Mouse (Mus musculus): ENCODE data around the gene Tcp11l1.

Gene Tcp11l1

DNA sequence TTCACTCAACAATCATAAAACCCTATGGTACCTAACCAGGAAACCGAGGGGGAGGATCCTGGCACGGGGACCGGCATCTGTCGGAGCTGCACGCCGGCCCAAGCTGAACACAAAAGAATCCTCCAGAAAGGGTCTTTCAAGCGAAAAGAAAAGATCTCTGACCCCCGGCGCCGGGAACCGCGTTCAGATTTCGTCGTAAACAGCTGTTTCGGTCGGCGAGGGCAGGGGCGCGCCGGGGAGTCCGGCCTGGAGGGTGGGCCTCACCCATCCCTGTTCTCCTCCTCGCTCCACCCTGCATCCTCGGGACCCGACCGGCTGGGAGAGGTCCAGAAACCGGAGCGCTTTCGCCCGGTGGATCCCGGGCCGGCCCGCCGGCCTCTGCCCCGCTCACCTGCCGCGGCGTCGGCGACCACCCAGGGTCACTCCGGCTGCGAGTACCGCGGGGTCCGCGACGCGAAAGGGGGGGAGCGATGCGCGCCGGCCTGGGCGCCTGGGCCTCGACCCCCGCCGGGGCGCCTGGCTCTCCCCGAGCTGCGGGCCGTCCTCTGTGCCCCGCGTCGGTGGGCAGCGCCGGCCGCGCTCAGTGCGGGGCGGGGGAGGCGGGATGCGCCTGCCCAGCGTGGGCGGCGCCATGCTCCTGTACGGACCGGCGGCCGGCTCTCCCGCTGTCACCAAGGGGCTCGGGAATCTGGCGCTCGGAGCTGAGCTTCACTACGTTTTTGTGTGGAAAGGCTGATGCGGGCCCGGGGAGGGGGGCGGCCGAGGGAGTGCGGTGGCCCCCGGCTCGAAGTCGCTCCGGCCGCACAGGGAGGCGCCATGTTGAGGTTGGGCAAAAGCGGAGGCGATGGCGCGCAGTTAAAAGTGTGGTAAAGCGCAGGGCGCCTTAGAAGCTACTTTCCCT lies at the start of gene Tcp11l1:
Gene Tcp11l1 (minus strand): TSS at position 585 of the 901 bp plus-strand sequence.
- in situ Hi-C loops (cut with MboI; ENCODE audit: unreplicated experiment in 2 of 2), result no loop called here

DNA sequence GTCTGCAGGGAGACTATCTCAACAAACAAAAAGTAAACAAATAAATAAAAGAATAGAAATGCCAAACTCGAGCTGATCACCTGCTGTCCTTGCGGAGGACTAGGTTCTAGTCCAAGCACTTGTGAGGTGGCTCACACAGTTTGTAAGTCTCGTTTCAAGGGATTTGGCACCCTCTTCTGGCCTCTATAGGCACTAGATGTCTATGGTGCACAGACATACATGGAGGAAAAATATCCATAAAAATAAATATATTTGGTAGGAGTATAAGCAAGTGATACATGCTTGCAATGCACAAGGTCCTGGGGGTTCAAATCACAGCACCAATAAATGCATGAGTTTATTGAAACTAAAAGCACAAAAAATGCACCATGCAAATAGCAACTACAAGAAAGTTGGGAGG lies 38.6 kb upstream of the Tcp11l1 start:
- in situ Hi-C loops (cut with MboI; ENCODE audit: unreplicated experiment in 2 of 2), result loop anchor here (5.0 to 10.0 kb wide), 4 partner anchors 63 to 616 kb away; no protein-coding TSS in a partner anchor

DNA sequence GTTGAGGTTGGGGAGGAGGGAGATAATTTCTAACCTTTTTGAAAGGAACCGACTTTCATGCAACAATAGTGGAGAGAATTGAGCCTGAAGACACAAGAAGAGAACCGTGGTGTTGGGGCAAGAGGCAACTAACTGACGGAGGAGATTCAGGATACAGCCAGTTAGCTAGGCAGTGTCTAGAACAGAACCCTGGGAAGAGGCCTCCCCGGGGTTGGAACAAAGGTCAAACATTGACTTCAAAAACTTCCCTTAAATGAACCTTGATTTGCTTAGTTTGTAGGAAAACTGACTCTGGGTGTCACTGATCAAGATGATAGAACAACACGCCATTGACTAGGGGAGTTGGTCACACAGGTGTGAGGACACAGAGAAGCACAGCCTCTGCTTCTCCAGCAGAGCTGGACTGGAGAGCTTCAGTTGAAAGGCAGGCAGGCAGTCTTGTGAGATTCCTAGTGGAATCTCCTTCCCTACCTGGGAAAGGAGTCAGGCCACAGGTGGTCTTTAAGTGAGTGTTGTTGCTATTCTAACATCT lies 36.7 kb upstream of the Tcp11l1 start:
- in situ Hi-C loops (cut with MboI; ENCODE audit: unreplicated experiment in 2 of 2), result no loop called here

DNA sequence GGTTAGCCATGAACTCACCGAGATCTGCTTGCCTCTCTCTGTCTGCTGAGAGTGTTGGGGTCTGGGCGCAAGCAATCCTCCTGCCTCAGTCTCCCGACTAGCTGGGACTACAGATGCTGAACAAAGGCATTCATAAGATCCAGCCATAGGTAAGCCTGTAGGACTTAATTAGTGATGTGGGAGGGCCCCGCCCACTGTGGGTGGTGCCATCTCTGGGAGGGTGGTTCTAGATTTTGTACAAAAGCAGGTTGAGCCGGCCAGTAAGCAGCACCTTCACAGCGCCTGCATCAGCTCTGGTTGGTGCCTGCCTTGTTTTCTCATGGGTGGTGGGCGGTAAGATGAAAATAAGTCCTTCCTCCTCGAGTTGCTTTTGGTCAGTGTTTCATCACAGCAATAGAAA lies 34.3 kb upstream of the Tcp11l1 start:
- in situ Hi-C loops (cut with MboI; ENCODE audit: unreplicated experiment in 2 of 2), result no loop called here

DNA sequence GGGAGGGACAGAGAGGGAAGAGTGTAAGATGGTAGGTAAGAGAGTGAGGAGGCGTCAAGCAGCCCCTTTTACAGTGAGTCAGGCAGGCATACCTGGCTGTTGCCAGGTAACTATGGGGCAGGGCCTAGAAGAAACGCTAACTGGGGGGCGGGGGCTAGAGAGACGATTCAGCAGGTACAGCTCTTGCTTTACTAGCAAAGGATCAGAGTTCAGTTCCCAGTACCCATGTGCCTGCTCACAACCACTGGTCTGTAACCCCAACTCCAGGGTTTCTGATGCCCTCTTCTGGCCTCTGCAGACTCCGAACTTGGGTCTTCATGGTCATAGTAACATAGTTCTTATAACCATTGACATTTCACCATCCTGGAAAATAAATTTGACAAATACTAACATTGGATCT lies 32.0 kb upstream of the Tcp11l1 start:
- in situ Hi-C loops (cut with MboI; ENCODE audit: unreplicated experiment in 2 of 2), result no loop called here

GRCm38 (mm10) chr2:104743160-104743559 lies 31.2 kb upstream of the Tcp11l1 start:
- in situ Hi-C loops (cut with MboI; ENCODE audit: unreplicated experiment in 2 of 2), result no loop called here

GRCm38 (mm10) chr2:104742741-104743064 lies 30.7 kb upstream of the Tcp11l1 start, which contains the start of gene Depdc7:
TSS of gene Depdc7 (minus strand) at chr2:104742878.
- in situ Hi-C loops (cut with MboI; ENCODE audit: unreplicated experiment in 2 of 2), result no loop called here

DNA sequence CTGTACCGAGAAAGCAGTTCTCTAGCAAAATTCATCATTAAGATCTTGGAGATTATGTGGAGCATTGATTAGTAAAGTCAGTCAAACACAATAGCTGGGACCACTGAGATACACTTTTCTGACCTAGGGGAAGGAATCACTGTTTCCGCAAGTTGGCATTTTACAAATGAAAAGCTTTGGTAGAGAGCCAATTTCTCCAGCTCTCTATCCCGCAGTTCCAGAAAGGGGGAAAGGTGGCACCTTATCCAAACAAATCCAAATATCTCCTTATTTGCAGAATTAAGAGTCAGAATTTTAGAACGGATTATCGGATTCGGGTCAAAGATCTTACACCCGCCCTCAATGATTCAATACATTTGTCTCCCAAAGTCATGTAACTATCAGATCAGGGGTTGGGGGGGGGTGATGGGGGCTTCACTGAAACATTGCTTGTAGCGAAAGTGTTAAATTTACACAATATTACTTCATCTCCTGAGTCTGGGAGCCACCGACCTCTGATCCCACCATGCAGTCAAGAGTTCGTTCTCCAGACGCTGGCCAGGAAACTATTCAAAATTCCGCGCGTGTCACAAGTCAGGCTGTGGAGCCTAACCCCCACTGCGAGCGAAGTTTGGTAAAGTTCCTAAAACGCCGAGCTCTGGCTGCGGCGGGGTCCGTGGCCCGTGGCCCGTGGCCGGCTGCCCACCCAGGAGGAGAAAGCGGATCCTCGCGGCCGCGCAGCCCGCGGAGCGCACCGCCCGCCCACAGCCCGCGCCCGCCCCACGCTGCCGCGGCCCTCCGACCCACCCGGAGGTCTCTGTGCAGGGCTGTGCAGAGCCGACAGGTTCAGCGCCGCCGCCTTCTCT lies 30.1 kb upstream of the Tcp11l1 start:
- in situ Hi-C loops (cut with MboI; ENCODE audit: unreplicated experiment in 2 of 2), result no loop called here

DNA sequence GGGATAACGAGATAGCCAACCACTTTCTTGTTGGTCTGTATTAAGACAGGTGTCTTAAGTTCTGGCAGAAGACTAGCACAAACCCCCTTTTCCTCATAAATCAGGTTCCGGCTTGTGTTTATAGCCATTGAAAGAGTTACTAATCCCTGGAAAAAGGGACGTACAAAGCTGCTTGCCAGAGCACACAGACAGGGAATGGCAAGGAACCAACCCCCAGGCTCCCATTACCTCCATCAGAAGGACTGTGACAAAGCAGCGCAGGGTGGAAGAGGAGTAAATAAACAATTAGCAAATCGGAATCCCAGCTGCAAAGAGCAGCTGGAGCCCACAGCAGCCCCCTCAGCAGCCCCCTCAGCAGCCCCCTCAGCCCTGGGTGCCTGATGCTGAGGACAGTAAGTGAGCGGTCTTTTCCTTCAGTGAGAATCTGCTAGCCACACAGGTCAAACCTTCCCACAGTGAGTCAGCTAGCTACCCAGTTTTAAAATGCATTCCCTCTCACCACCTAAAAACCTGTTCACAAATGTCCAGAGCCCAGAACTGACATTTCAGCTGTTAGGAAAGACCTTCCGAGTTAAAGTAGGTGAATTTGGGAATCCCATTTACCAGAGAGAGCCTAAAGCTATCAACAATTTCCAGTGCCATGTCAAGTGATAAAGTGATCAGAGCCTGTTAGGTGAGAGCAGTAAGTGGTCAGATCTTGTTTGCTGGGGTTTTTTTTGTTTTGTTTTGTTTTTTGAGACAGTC lies 29.2 kb upstream of the Tcp11l1 start:
- in situ Hi-C loops (cut with MboI; ENCODE audit: unreplicated experiment in 2 of 2), result no loop called here

DNA sequence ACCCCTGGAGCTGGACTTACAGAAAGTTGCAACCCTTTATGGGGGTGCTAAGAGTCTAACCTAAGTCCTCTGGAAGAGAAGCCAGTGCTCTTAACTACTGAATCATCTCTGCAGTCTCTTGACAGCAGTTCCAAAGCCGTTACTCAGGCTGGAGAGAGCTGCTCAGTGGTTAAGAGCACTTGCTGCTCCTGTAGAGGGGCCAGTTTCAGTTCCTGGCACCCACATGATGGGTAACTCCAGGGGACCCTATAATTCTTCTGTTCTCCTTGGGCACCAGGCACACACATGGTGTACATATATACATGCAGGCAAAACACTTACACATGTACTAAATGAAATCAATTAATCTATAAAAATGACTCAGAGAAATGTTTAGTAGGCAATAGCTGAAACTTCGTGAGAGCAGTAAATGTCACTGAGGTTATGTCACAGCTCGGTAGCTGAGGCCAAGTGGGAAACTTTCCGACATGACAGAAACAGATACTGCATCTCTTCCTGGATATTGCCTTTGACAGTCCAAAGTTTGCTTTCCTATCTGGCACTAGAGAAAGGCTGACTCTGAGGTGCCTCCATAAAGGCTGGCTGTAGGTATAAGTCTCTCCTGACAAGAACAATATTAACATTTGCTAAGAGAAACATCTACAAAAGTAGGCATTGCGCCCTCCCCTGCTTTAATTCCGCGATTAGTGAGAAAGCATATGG lies 28.4 kb upstream of the Tcp11l1 start:
- in situ Hi-C loops (cut with MboI; ENCODE audit: unreplicated experiment in 2 of 2), result no loop called here

- in situ Hi-C loops (cut with MboI; ENCODE audit: unreplicated experiment in 2 of 2), result no loop called here
Observed at GRCm38 (mm10) chr2:104739691-104740090, 27.7 kb upstream of the Tcp11l1 start.

DNA sequence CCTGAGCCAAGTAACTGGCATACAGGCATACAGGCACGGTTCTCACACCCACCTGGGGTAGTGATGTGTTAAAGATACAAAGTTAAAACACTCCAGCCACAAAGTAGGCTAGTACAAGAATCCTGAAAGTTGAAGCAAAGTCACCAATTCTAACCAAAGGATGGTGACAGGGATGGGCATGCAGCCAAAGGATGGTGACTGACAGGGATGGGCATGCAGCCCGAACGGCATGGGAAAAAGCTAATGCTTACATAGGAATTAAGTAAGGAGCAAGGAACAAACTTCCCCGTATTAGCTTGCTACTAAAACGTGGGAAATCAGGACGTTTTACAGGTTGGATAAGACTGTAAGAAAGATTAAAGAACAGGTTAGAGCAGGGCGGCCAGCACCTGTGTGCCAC lies 24.3 kb upstream of the Tcp11l1 start:
- in situ Hi-C loops (cut with MboI; ENCODE audit: unreplicated experiment in 2 of 2), result no loop called here

- in situ Hi-C loops (cut with MboI; ENCODE audit: unreplicated experiment in 2 of 2), result no loop called here
Observed at GRCm38 (mm10) chr2:104732562-104733256, 20.7 kb upstream of the Tcp11l1 start.

- in situ Hi-C loops (cut with MboI; ENCODE audit: unreplicated experiment in 2 of 2), result no loop called here
Observed at GRCm38 (mm10) chr2:104732033-104732444, 20.1 kb upstream of the Tcp11l1 start.

- in situ Hi-C loops (cut with MboI; ENCODE audit: unreplicated experiment in 2 of 2), result no loop called here
Observed at GRCm38 (mm10) chr2:104727369-104727768, 15.4 kb upstream of the Tcp11l1 start.

GRCm38 (mm10) chr2:104722021-104722420 lies 10.1 kb upstream of the Tcp11l1 start:
- in situ Hi-C loops (cut with MboI; ENCODE audit: unreplicated experiment in 2 of 2), result no loop called here

- in situ Hi-C loops (cut with MboI; ENCODE audit: unreplicated experiment in 2 of 2), result no loop called here
Observed at GRCm38 (mm10) chr2:104717827-104718226, 5.9 kb upstream of the Tcp11l1 start.

GRCm38 (mm10) chr2:104717231-104717735 lies 5.3 kb upstream of the Tcp11l1 start:
- in situ Hi-C loops (cut with MboI; ENCODE audit: unreplicated experiment in 2 of 2), result no loop called here

GRCm38 (mm10) chr2:104716279-104716678 lies 4.3 kb upstream of the Tcp11l1 start, which contains the start of gene Pin1rt1:
TSS of gene Pin1rt1 (minus strand) at chr2:104716379.
- in situ Hi-C loops (cut with MboI; ENCODE audit: unreplicated experiment in 2 of 2), result no loop called here

Measured in v-Abl transformed pro-B cells (cell line).